Mouse (Mus musculus) bone marrow, adult 2 months (tissue): Measurements from ENCODE around the gene Gm11111.

Experiments used
- CTCF ChIP-seq: fragments of 200-500 bp; IDR thresholded peaks from 2 replicates; pipeline ENCODE4 v1.5.1; 2011; ENCODE audit warnings: low read length, control low read depth; ENCODE audit not compliant: control insufficient read depth, insufficient read depth
- POLR2A ChIP-seq: fragments of 200-500 bp; IDR thresholded peaks from 2 replicates; pipeline ENCODE4 v1.6.1; 2011; ENCODE audit warnings: low read depth, mild to moderate bottlenecking, control low read depth, low read length, borderline replicate concordance; ENCODE audit not compliant: control insufficient read depth

DNA sequence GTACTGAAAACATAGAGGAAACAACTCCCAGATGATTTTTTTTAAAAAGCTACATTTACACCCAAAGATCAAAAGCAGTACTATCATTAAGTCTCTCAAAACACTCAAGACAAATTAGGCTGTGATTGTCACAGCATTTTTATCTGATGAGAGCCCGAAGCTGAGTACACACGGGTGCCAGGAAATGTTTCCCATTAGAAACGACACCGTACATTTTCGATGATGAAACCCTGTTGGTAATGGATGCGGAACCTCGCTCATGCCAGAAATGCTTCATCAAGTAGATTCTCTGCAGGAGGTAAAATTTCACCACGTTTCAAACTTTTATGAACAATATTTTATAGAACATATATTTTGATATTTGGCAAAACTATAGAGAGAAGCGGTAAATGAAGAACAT, 10.3 kb downstream of the Gm11111 start:
- TF ChIP-seq POLR2A (no peak), CTCF (no peak)
